Comparison of ENCODE assay signal across 8 mouse cellular contexts in the genomic region with DNA sequence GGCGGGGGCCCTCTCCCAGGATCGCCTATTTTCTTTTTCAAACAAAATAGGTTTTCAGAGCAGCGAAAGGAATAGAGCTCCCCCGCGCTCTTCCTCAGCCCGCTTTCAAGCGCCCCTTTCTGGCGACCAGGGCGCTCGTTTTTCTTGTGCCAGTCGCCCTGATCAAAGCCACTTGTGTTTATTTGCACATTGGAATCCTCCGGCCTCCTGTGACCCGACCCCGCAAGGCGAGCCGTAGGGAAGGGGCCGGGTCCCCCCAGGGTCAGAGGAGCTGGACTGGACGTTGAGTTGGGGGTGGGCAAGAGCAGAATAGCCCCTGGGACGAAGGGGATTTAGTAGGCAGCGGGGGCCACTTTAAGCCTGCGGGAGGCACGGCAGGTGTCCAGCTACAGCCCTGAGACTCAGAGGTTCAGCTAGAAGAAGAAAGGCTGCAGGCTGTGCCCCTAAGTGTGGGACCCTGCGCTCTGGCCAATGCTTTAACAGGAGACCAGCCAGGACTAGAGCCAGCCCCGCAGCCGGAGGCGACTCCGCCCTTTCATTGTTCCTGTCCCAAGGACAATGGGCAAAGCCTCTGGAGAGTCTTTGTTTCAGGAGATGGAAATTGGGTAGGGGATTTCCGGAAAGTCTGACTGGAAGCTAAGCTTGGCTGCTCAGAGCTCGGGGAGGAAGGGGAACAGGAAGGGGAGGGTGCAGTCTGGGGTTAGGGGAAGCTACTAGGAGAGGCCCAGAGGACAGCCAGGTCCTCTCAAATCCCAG.
DNase-seq lines count a peak whose midpoint lies in the region; ATAC-seq and TF ChIP-seq lines count a peak whose summit lies in the region.

No protein-coding gene starts in this region.

- ATAC-seq in forebrain, embryonic 11.5 days (replicated peaks; ENCODE audit: low FRiP score): peak; percentile 67

- peak overlapping the region; percentile 70 for H3K9ac ChIP-seq in forebrain, embryonic 11.5 days (ENCODE audit: low read length)

- peaks cover 18% of the 10 kb centered on the region for H3K4me1 ChIP-seq in forebrain, embryonic 11.5 days (replicated peaks; ENCODE audit: control insufficient read depth, insufficient read depth, low read length)
- peaks cover 13% of the 10 kb centered on the region for H3K4me1 ChIP-seq in lung, adult 2 months (ENCODE audit: control insufficient read depth, insufficient read depth, low read length)
- peaks cover 18% of the 10 kb centered on the region for H3K4me1 ChIP-seq in olfactory bulb, adult 2 months (ENCODE audit: control insufficient read depth, insufficient read depth, low read length)

- no peaks in the 10 kb centered on the region for H3K9me3 ChIP-seq in forebrain, embryonic 11.5 days (ENCODE audit: control insufficient read depth, low read length)

- DNase-seq in cerebellum, postnatal 14 days: peak; percentile 20 to 30
- no peak for DNase-seq in cerebellum, adult 11 months
- peak; percentile 87 for DNase-seq in forebrain, embryonic 11.5 days (ENCODE audit: low spot score)
- DNase-seq in heart, postnatal 14 days: peak; percentile 65 to 66
- DNase-seq in kidney, postnatal 25 days: peak; percentile 68 to 87
- peak; percentile 21 for DNase-seq in lung, adult 2 months
- peak; percentile 32 for DNase-seq in thymus, postnatal 36 days

- intact Hi-C loops in heart, postnatal 14 days (cut with DNase I): loop anchor here (2.0 to 10.0 kb wide), 5 partner anchors 44 to 448 kb away; a partner anchor contains a TSS

- no peaks in the 10 kb centered on the region for H3K27me3 ChIP-seq in forebrain, embryonic 11.5 days (ENCODE audit: control insufficient read depth, insufficient read depth, low read length)

- H3K36me3 ChIP-seq in forebrain, embryonic 11.5 days (ENCODE audit: control insufficient read depth, insufficient read depth, low read length): no peaks in the 10 kb centered on the region

- peak overlapping the region; percentile 90 for H3K27ac ChIP-seq in forebrain, embryonic 11.5 days (ENCODE audit: low read depth, low read length)
- H3K27ac ChIP-seq in olfactory bulb, adult 2 months (ENCODE audit: insufficient read depth, low read depth, low read length): peak overlapping the region; percentile 79

- no peak for TF ChIP-seq CTCF in lung, adult 2 months (IDR thresholded peaks at IDR 0.05; ENCODE audit: insufficient read depth, low read length)
- TF ChIP-seq CTCF in olfactory bulb, adult 2 months (IDR thresholded peaks at IDR 0.05; ENCODE audit: insufficient read depth, low read depth, low read length): no peak

- peak overlapping the region; percentile 20; the same call in 1 of the 2 replicates for H3K4me3 ChIP-seq in forebrain, embryonic 11.5 days (ENCODE audit: low read depth, low read length)
- peak overlapping the region; percentile 38 for H3K4me3 ChIP-seq in lung, adult 2 months (replicated peaks; ENCODE audit: extremely low read depth, low read depth, low read length)
- peak overlapping the region; percentile 36 for H3K4me3 ChIP-seq in olfactory bulb, adult 2 months (ENCODE audit: insufficient read depth, low read depth, low read length)

- peak; percentile 22; the same call in 1 of the 2 replicates for TF ChIP-seq POLR2A in lung, adult 2 months (IDR thresholded peaks at IDR 0.05; ENCODE audit: borderline replicate concordance, extremely low read depth, low read depth, low read length)
- no peak for TF ChIP-seq POLR2A in olfactory bulb, adult 2 months (IDR thresholded peaks at IDR 0.05; ENCODE audit: insufficient read depth, low read depth, low read length)

- H3K4me2 ChIP-seq in forebrain, embryonic 11.5 days (ENCODE audit: low read depth, low read length, severe bottlenecking): peak overlapping the region; percentile 57

- under 1% methylated on average over 29 of the region's 29 CpGs for WGBS in forebrain, embryonic 11.5 days
- 3% methylated on average over 29 of the region's 29 CpGs for WGBS in lung, adult 2 months
- 4% methylated on average over 29 of the region's 29 CpGs for WGBS in olfactory bulb, adult 2 months
